Mouse (Mus musculus): ENCODE measurements around the gene Lmbr1l.

DNA sequence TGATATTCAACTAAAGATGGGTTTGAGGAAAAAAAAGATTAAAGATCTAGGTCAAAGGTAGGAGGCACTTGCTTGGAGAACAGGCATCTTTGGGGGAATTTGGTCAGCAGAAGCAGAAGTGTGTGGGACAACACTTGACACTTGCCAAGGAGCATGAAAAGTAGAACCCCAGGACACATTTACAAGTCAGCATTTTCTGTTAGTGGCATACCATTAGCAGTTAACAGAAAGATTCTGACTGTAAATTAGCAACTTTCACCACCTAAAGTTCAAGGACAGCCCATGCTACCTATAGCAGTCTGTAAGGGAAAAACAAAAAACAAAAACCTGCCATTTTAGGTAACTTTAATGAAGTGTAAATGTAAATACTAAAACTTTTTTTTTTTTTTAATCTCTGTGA lies 30.4 kb upstream of the Lmbr1l start:
- TF ChIP-seq POLR2A (IDR thresholded peaks at IDR 0.05; ENCODE audit: borderline replicate concordance, extremely low read depth, low read depth, low read length) (no peak), CTCF (IDR thresholded peaks at IDR 0.05; ENCODE audit: insufficient read depth, low read length) (no peak)

Data from lung, adult 2 months (tissue).